Mouse (Mus musculus): ENCODE data around the gene Armc9.

- TF ChIP-seq POLR2A (IDR thresholded peaks at IDR 0.05; ENCODE audit: borderline replicate concordance, insufficient read depth, low read length) (no peak), CTCF (IDR thresholded peaks at IDR 0.05; ENCODE audit: borderline replicate concordance, insufficient read depth, low read depth, low read length) (no peak)
Observed at GRCm38 (mm10) chr1:86245301-86246085, 90.9 kb downstream of the Armc9 start.

All from cerebellum, adult 2 months (tissue).